Mouse (Mus musculus) C2C12 (cell line): ENCODE data around the gene Kcnc4.

ENCODE experiments used
- CEBPB ChIP-seq: IDR thresholded peaks from one replicate; pipeline ENCODE4 v1.6.1; 2011; ENCODE audit warnings: low read depth, mild to moderate bottlenecking, control low read depth, moderate library complexity
- CTCF ChIP-seq: IDR thresholded peaks from one replicate; pipeline ENCODE4 v1.5.1; 2011; ENCODE audit not compliant: control insufficient read depth, insufficient read depth, insufficient read length
- FOSL1 ChIP-seq: IDR thresholded peaks from one replicate; pipeline ENCODE4 v1.8.0; 2011; ENCODE audit warnings: mild to moderate bottlenecking, low read length; ENCODE audit not compliant: poor library complexity, insufficient read depth, severe bottlenecking
- MAX ChIP-seq: IDR thresholded peaks from one replicate; pipeline ENCODE4 v1.6.1; 2011; ENCODE audit warnings: mild to moderate bottlenecking, control low read depth
- MYOD1 ChIP-seq: IDR thresholded peaks from one replicate; pipeline ENCODE4 v1.6.1; 2011; ENCODE audit warnings: low read depth; ENCODE audit not compliant: control insufficient read depth, insufficient read length
- MYOG ChIP-seq: IDR thresholded peaks from one replicate; pipeline ENCODE4 v1.6.1; 2011; ENCODE audit not compliant: control insufficient read depth, insufficient read length; ENCODE audit errors: extremely low read depth
- USF1 ChIP-seq: IDR thresholded peaks from one replicate; pipeline ENCODE4 v1.6.1; 2011; ENCODE audit warnings: low read depth, mild to moderate bottlenecking, control low read depth, moderate library complexity

DNA sequence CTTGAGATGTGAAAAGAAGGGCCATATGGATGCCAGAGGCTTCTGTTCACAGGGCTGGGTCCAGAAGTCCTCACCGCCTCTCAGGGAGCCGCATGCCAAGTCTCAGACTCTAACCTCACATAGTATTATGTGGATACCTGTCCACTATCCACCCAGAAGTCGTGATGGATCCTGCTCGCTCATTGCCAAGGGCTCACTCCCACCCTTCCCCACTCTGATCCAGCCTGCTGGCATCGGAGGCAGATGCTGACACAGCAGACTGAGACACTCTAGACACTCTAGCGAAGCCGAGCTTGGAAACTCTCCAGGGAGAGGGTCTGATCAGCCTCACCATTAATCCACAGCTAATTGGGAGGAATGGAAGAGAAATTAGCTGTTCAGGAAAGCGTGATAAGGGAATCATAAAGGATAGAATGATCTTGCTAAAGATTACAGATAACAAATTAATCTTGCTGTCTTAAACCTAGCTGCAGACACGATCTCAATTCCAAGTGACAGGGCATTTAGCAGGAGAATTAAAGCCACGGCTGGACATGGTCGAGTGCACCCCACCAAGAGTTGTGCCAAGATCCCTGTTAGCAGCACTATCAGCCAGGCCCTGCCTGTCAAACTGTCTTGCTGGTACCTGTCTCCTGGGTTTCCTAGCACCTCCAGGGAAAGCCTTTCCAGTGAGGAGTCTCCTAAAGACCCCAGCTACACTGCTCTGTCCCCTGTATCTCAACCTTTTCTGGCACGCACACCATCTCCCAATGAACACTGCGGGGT lies 36.9 kb upstream of the Kcnc4 start:
- no peak for TF ChIP-seq CTCF
- no peak for TF ChIP-seq MAX
- no peak for TF ChIP-seq MYOG
- no peak for TF ChIP-seq USF1
- TF ChIP-seq CEBPB: no peak
- no peak for TF ChIP-seq MYOD1
- TF ChIP-seq FOSL1: no peak
